Mouse (Mus musculus) mouse trophoblast stem cell (cell line): ENCODE measurements at regions not wholly inside any gene's neighbourhood (a gene's known extent, or its start where the extent isn't known, plus 50 kb on each side); places are given as distances from the start of the nearest gene placed in this dataset.

Source experiments
- in situ Hi-C, 2 experiments: fragments of 300-500 bp; cut with MseI, MboI; formaldehyde crosslinking; loops; 2 replicates in 1 of 2; 3 replicates in 1 of 2; pipeline ENCODE4 v1.15.1; 2025

- in situ Hi-C loops: no loop called here
Observed at GRCm38 (mm10) chr3:56810548-56811071, 491.2 kb downstream of the Tm4sf1 start.

DNA sequence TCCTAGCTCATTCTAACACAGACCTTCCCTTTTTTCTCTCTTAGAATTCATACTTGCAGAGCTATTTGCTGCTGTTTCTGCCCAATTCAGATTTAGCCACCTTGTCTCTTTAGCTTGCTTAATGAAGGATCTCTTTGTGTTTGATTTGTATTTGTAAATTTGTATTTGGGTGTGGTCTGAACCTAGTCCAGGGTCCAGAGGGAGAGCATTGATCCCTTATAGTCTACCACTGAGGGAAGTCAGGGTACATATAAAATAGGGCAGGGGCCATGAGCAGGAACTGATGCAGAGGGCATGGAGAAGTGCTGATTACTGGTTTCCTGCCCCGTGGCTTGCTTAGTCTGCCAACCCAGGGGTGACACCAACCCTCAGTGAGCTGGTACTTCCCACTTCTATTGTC is 508.7 kb downstream of the Tm4sf1 start:
- in situ Hi-C loops: no loop called here

- in situ Hi-C loops: no loop called here
Observed at GRCm38 (mm10) chr3:56789155-56789554, 512.6 kb downstream of the Tm4sf1 start.

DNA sequence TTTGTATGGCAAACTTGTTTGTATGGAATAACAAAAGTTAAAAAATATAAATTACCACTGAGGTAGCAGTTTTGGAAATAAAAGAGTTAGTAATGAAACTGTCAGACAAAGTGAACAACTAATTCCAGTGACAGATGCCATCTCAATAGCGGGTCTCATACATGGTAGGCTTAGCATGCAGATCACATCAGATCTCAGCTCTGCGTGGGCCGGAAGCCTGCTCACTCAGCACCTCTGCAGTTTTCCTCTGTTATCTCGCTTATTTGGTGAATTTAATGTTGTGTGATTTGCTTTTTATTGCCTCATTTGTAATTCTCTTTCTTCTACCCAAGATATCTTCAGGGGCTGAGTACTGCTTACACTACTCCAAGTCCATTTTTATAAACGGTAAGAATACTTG is 527.9 kb downstream of the Tm4sf1 start:
- in situ Hi-C loops: no loop called here

- in situ Hi-C loops: no loop called here
Observed at GRCm38 (mm10) chr3:56770225-56770624, 531.6 kb downstream of the Tm4sf1 start.

DNA sequence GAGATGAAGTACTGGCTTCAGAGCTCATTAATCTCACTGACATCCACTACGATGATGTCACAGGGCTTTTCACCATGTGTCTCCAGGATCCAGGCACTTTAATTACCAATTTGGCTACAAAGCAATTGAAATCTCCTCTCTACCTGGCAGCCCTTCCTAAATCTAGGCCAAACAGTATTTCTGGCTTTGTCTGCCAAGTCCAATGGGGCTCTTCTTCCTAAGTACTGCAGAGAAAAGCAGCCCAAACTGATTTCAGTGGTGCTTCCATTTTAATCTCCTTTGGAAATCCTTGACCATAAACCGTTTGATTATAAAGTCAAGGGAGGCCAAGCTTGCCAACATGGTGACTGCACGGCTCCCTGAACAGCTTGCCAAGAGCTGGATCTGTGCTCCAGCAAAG is 534.7 kb downstream of the Tm4sf1 start:
- in situ Hi-C loops: no loop called here

DNA sequence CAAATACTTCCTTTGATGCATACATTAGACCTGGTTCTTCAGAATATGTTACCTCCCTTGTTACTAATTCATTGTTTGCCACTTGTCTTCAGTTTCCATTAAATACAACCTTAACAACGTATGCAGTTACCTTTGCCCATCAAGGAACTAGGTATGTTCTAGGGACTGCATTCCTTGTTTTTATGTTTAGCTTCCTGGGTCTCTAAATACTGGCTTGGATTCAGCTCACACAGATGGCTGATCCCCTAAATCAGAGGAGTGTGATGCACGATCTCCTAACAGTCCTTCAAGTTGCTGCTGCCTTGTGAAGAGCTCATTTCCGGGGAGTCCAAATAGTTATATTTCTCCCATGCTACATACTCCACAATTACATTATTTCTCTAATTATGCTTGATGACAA is 537.5 kb downstream of the Tm4sf1 start:
- in situ Hi-C loops: no loop called here

DNA sequence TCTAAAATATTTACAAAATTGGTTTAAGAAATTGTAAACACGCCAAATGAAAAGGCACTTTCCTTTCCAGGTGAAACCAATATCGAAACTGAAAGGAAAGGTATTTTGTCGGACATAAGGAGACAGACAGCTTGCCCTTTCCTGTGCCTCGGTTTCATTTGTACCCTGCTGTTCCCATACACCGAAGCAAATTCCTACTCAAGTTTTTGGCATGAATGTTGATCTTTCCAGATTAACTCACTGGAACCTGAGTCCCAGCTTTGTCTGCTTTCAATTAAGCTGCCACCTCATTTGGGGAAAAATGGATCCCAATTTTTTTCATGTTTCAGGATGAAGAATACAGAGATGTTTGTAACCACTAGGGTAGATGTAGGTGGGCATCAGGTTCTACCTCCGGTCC is 537.9 kb downstream of the Tm4sf1 start:
- in situ Hi-C loops: no loop called here

- in situ Hi-C loops: no loop called here
Observed at GRCm38 (mm10) chr3:56753654-56754053, 548.1 kb downstream of the Tm4sf1 start.

DNA sequence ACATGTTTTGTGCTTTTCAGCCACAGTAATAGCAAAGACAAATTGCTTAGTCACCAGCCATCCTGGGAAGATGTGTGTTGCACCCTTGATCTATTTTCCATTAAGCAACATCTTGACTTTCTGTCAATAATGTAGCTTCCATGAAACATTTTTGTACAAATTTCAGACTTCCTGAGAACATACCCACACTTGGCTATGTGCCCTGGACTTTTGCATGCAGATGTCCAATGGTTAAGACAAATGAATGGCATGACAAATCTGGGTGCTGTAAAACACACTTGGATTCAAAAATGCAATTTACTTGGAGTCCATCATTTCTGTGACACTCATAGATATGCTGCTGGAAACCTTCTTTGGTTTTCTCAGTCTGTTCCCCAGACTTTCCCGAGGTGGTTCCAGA is 549.9 kb downstream of the Tm4sf1 start:
- in situ Hi-C loops: no loop called here

DNA sequence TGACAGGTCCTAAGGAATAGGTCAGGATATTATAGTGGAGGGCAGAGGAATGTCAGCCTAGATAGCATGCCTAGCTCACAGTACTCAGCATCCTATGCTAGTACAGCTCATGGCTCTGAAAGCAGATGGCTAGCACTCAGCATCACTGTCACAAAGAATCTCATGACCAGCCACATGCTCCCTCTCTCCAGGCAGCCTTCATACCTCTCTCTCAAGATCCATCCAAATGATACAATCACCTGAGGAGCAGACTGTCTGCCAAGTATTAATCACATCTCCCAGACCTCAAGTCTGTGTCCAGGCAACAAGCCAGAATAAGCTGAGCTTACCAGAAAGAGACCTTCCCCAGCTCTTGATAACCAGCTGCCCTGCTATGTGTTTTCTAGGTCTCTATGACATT is 557.4 kb upstream of the Nbea start:
- in situ Hi-C loops: no loop called here

- in situ Hi-C loops: no loop called here
Observed at GRCm38 (mm10) chr3:56739451-56739850, 556.0 kb upstream of the Nbea start.

DNA sequence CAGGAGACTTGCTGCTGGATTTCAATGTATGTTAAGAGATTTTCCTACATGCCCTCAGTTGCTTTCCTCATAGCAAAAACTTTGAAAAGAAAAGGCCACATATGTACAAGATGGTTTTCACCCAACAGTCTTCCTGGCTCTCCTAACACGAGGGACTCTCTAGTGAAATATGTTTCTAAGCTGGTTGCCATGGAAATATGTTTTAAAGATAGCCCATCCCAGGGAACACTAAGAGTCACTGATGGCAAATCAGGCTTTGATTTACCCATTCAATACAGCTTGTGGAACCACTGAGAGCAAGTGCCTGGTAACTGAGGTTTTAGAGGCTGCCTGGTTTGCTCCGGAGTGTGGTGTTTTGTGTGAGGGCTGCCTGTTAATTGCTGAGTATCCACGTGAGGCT is 547.3 kb upstream of the Nbea start:
- in situ Hi-C loops: no loop called here

DNA sequence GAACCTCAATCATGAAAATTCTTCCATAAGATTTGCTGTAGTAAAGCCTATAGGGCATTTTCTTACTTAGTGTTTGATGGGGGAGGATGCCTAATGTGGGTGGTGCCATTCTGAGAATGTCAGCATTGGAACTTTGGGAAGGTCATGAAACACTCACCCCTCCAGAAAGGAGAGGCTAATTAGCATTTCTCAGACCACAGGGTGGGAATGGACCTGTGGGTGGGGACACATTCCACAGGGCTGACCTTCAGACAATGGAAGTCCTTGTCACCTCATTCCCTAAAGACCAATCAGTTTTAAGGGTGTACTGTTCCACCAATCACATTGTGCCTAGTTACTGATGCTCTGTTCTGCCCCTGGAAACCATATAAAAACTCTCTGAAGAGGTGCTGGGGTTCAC is 541.5 kb upstream of the Nbea start:
- in situ Hi-C loops: no loop called here

DNA sequence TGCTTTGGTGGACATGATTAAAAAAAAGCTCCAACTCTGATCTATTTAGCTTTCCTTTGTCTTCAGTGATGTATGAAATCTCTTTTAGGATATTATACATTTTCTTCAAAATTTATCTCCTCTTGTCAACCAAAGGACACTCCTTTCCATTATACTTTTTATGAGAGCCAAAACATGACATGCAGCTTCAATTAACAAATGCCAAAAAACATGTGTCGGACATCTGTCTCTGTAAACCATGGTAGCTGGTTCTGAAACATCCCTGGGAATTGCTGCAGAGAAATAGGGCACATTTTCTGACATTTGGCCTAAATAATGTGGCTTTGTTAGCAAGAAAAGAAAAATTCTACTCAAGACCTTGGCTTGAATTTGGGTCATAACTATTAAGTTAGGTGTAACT is 524.8 kb upstream of the Nbea start:
- in situ Hi-C loops: no loop called here

DNA sequence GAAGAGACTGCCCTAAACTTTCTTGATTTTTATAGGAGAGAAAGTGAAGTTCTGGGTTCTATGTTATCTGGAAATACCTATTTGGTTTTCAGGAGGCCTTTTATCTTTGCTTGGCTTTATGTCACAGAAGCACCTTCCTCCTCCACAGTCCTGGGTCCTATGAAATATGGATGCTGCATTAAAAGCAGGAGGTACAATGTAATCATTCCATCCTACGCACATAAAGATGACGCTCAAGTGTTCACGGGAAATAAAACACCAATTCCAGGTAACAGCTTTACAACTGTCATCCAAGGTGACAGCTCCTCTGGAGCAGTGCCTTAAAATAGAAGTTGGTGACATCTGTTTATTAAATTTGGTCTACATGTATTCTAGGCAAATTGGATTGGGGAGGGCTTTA is 523.8 kb upstream of the Nbea start:
- in situ Hi-C loops: no loop called here

- in situ Hi-C loops: no loop called here
Observed at GRCm38 (mm10) chr3:56706038-56706437, 522.5 kb upstream of the Nbea start.

DNA sequence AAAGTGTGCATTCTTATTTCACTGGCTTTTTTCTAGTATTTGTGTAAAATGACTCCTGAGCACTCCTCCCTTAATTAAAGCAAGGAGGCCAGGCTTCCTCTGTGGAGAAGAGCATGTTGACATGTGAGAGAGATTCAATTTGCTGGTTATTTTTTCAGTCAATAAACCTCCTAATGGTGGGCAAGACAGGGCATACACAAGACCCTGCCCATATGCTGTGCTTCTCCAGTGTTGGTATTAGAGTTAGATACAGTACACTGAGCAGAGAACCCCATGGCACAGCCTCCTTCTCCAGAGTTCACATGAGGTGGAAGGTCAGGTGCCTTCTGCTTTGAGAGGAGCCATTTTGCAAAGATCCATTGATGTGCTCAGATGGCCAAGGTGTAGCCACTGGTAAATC is 515.4 kb upstream of the Nbea start:
- in situ Hi-C loops: no loop called here

DNA sequence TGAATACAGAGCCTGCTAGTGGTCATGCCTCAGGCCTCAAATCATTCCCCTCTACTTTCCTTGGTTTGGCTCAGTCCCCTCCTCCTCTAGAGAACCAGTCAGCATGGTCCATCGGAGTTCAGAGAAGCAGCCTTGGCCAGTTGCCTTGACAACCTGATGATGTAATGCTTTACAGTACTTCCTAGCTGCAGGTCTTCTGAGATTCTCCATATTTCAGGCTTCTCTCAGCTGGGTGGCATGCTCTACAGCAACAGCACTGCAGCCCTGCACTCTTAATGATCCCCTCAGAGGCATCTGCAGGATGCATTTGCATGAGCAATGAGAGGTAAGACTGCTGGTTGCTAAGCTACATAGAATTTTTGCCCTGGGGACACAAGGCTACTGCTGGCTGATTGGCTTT is 514.7 kb upstream of the Nbea start:
- in situ Hi-C loops: no loop called here

GRCm38 (mm10) chr3:56681031-56681430 is 497.5 kb upstream of the Nbea start:
- in situ Hi-C loops: no loop called here

- in situ Hi-C loops: no loop called here
Observed at GRCm38 (mm10) chr3:56668829-56669228, 485.3 kb upstream of the Nbea start.

DNA sequence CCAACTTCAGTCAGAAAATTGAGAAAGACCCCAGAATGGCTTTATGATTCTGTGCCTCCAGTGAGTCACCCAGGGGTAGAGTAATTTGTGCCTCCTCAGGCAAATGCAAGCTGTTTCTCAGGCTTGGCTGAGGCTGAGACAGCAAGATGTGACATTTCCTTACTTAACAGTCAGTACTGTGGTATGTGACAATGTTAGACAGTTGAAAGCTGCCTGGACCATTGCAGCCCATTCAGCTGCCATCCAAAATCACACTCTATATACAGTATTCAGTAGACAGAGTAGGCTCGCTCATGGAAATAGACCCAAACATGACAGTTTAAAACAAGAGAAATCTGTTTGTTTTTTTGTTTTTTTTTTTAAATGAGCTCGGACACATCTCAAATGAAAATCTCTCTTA is 477.1 kb upstream of the Nbea start:
- in situ Hi-C loops: no loop called here

DNA sequence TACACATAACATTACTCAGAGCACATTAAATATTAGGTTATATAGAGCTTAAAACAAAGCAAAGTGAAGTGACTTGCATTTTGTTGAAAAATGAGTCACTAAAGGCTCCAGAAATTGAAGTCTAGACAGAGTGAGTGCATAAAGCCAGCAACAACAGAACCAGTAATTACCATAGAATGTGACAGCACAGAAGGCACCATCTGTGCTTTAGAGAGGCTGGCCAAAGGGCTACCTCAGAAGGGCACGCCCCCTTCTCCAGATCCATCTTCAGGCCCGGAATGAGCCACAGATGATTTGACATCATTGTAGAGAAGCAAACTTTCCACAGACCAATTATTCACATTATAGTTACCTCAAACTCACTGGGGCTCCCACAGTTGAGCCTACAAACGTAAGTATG is 463.8 kb upstream of the Nbea start:
- in situ Hi-C loops: no loop called here
